Mouse (Mus musculus): ENCODE data around the gene Prr23a3.

The Prr23a3 gene

GRCm38 (mm10) chr9:98864571-98864970 lies at the start of gene Prr23a3:
TSS of gene Prr23a3 (plus strand) at chr9:98864767.
- no peak for DNase-seq (ENCODE audit: low spot score in 2 of 2)

DNA sequence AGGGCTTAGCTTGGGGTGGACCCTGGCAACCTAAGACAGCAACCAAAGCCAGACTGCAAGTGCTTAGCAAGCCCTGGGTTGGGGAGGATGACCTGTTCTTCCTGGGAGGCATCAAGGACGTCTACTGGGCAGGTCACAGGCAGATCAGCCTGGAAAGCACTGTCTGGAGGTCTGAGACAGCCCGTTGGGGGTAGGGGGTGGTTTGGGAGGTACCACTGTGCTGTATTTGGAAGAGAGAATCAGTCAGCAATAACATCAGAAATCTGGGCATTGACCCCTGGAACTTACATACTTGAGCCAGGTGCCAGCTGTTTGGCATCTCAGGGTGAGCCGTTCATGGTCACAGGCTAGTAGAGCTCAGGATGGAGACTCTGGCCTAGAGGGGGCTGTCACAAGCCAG lies 48.5 kb upstream of the Prr23a3 start:
- DNase-seq (ENCODE audit: low spot score in 2 of 2) = no peak

DNA sequence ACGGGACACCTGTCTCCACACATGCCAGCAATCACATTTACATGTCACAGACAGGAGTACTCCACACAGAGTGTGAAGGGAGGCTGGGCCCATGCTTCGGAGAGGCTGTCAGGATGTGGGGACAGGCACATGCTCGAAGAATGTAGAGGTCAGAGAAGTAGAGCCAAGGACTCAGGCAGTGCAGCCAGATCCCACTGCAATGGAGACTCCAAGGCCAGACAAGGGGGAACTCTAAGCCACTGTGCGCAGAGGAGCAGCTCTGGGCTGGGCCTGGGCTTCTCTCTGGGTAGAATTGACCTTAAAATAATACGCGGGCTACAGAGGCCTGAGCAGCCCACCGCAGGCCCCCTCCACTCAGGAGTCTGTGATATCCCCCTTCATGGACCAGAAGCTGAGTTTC lies 47.0 kb upstream of the Prr23a3 start:
- no peak for DNase-seq (ENCODE audit: low spot score in 2 of 2)

GRCm38 (mm10) chr9:98818971-98819370 lies 45.6 kb upstream of the Prr23a3 start:
- DNase-seq (ENCODE audit: low spot score in 2 of 2) = no peak

DNA sequence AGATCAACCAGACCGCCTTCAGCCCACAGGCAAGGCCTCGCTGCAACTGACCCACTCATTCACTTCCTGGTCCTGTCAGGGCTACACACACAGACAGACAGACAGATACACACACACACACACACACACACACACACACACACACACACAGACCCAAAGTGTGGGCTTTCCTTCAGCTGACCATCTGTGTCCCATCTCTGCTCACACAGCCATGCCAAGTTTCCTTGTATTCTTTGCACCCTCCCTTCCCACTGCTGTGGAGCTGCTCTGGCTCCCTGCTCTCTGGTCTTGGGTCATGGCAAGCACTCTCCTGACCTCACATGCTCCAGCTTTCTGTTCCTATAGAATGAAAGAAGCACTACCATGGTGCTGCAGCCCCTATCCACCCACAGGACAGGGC lies 45.1 kb upstream of the Prr23a3 start:
- DNase-seq (ENCODE audit: low spot score in 2 of 2) = no peak

- DNase-seq (ENCODE audit: low spot score in 2 of 2) = no peak
Observed at GRCm38 (mm10) chr9:98820461-98820860, 44.1 kb upstream of the Prr23a3 start.

DNA sequence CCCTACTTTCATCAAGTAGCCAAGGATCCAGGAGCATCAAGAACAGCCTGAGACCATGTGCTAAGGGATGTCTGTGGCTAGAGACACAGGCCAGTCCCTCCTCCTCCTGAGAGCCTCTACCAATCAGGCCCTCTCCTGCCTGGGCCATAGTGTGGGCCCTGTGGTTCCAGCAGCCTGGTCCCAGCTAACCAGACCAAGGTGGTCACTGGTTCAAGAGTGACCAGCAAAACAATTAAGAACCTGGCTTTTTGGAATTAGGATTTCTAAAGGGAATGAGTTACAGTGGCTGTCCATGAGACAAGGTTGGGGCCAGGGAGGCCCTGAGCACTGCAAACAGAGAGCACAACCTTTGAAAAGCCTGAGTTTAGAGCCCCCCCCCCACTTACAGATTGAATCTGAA lies 43.5 kb upstream of the Prr23a3 start:
- no peak for DNase-seq (ENCODE audit: low spot score in 2 of 2)

GRCm38 (mm10) chr9:98823805-98824204 lies 40.8 kb upstream of the Prr23a3 start:
- DNase-seq (ENCODE audit: low spot score in 2 of 2) = no peak

- no peak for DNase-seq (ENCODE audit: low spot score in 2 of 2)
Observed at GRCm38 (mm10) chr9:98829508-98829907, 35.1 kb upstream of the Prr23a3 start.

GRCm38 (mm10) chr9:98837537-98838074 lies 27.0 kb upstream of the Prr23a3 start:
- DNase-seq (ENCODE audit: low spot score in 2 of 2) = no peak

DNA sequence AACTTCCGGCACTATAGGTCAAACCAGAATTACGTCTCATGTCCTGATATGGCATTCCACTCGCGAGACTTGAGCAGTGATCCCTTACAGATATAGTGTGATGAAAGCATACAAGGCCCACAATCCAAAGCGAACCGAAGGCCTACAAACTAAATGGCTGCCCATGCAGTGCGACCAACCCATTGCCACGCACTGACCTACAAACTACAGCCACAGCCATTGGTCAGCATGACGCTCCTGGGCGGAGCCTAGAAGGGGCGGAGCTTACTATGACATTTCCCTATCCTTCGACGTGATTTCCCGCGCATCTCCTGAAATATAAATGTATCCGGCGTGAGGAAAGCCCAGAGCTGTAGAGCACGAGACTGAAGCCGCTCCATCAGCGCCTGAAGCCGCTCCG lies 22.4 kb upstream of the Prr23a3 start, which contains the start of gene Prr23a1:
Prr23a1 (plus strand) TSS at position 387 of the 400 bp plus-strand sequence.
- DNase-seq (ENCODE audit: low spot score in 2 of 2) = no peak

- DNase-seq (ENCODE audit: low spot score in 2 of 2) = no peak
Observed at GRCm38 (mm10) chr9:98856210-98856609, 8.4 kb upstream of the Prr23a3 start, which contains the start of gene Prr23a2. TSS of gene Prr23a2 (plus strand) at chr9:98856494.

- no peak for DNase-seq (ENCODE audit: low spot score in 2 of 2)
Observed at GRCm38 (mm10) chr9:98863463-98863862, 1.1 kb upstream of the Prr23a3 start.

- no peak for DNase-seq (ENCODE audit: low spot score in 2 of 2)
Observed at GRCm38 (mm10) chr9:98901486-98901885, 36.9 kb downstream of the Prr23a3 start.

GRCm38 (mm10) chr9:98902819-98903218 lies 38.3 kb downstream of the Prr23a3 start, which contains the start of gene 7420426K07Rik:
TSS of gene 7420426K07Rik (plus strand) at chr9:98903119.
- DNase-seq (ENCODE audit: low spot score in 2 of 2) = no peak

Data from frontal cortex, postnatal 25 days (tissue).